Mouse (Mus musculus) midbrain, embryonic 14.5 days (tissue): ENCODE measurements around the gene Pde3a. TPM values are rescaled to one million over a fixed set of nuclear protein-coding genes. Genes with fewer than 3 reads are reported as not detected.

Experiments used
- ATAC-seq: fragments of 200-750 bp; cut with Nextera tagmentation; 2 replicates; pipeline ENCODE4 v1.8.0; 2017; ENCODE audit warnings: moderate number of reproducible peaks, moderate library complexity; ENCODE audit not compliant: low FRiP score, low TSS enrichment
- DNase-seq: peaks from one replicate; pipeline ENCODE4 v3.0.0-alpha.2; 2015
- H3K27ac ChIP-seq: fragments of 300-500 bp; sonication (generic); replicated peaks from 2 replicates; pipeline ENCODE4 v1.5.1; 2014; ENCODE audit warnings: mild to moderate bottlenecking, low read depth, low read length, moderate library complexity
- H3K27me3 ChIP-seq: fragments of 300-500 bp; sonication (generic); 2 replicates; pipeline ENCODE4 v1.6.1; 2014; ENCODE audit warnings: low read length, control low read depth, mixed read lengths; ENCODE audit not compliant: control insufficient read depth, insufficient read depth
- H3K36me3 ChIP-seq: fragments of 300-500 bp; sonication (generic); 2 replicates; pipeline ENCODE4 v1.6.1; 2014; ENCODE audit warnings: low read length, control low read depth; ENCODE audit not compliant: control insufficient read depth, insufficient read depth
- H3K4me1 ChIP-seq: fragments of 300-500 bp; sonication (generic); 2 replicates; pipeline ENCODE4 v1.6.1; 2014; ENCODE audit warnings: mild to moderate bottlenecking, antibody characterized with exemption, low read length, control low read depth; ENCODE audit not compliant: control insufficient read depth, insufficient read depth
- H3K4me2 ChIP-seq: fragments of 300-500 bp; sonication (generic); 2 replicates; pipeline ENCODE4 v1.6.1; 2014; ENCODE audit warnings: mild to moderate bottlenecking, low read length, moderate library complexity
- H3K4me3 ChIP-seq: fragments of 300-500 bp; sonication (generic); replicated peaks from 2 replicates; pipeline ENCODE4 v1.5.1; 2014; ENCODE audit warnings: low read depth, low read length
- H3K9ac ChIP-seq: fragments of 300-500 bp; sonication (generic); replicated peaks from 2 replicates; pipeline ENCODE4 v1.6.1; 2014; ENCODE audit warnings: mild to moderate bottlenecking, low read length, moderate library complexity
- H3K9me3 ChIP-seq: fragments of 300-500 bp; sonication (generic); 2 replicates; pipeline ENCODE4 v1.6.1; 2016; ENCODE audit warnings: low read length, control low read depth, mixed read lengths; ENCODE audit not compliant: control insufficient read depth
- WGBS: fragments of 180-500 bp; shearing (Covaris S2); extraction: QIAGEN DNeasy Blood & Tissue Kit; methylation state at CpG from one replicate; pipeline ENCODE4 v1.1.7; 2014; 5-methylcytosine and 5-hydroxymethylcytosine counted together
- polyA plus RNA-seq: library from polyadenylated mRNA; unstranded; fragments of >200 nt; fragmentation: Nextera tagmentation; extraction: Ambion mirVana; gene quantifications from 2 replicates; pipeline ENCODE4 v1.2.1, GENCODE M21; 2014

Pde3a gene
- polyA plus RNA-seq: 2.3 and 3.1 TPM in 2 replicates

GRCm38 (mm10) chr6:141248691-141249584 lies at the start of gene Pde3a:
Gene Pde3a, plus strand, starts transcription at chr6:141249269.
- Histone ChIP-seq H3K4me1 (no peaks in the 10 kb centered on the region), H3K27me3 (peaks cover 12% of the 10 kb centered on the region; the same call in 1 of the 2 replicates), H3K9me3 (no peaks in the 10 kb centered on the region), H3K27ac (peak within 1 kb of the TSS; percentile 41; the same call in 1 of the 2 replicates), H3K9ac (peak within 1 kb of the TSS; percentile 62), H3K4me3 (peak within 1 kb of the TSS; percentile 68), H3K36me3 (no peaks in the 10 kb centered on the region), H3K4me2 (peak within 1 kb of the TSS; percentile 97)
- under 1% methylated on average over 27 of the region's 28 CpGs for WGBS
- no peak for DNase-seq
- ATAC-seq: peak; percentile 51; the same call in 1 of the 2 replicates

- no peaks in the 10 kb centered on the region for H3K36me3 ChIP-seq
- no peaks in the 10 kb centered on the region for H3K9me3 ChIP-seq
- H3K4me2 ChIP-seq: no peak overlapping the region
- ATAC-seq: no peak; the same call in 1 of the 2 replicates
- no peak overlapping the region for H3K27ac ChIP-seq
- DNase-seq: no peak
- H3K27me3 ChIP-seq: no peaks in the 10 kb centered on the region
- H3K4me1 ChIP-seq: no peaks in the 10 kb centered on the region
- H3K9ac ChIP-seq: no peak overlapping the region
- no peak overlapping the region for H3K4me3 ChIP-seq
Measured at GRCm38 (mm10) chr6:141200173-141200615, 48.9 kb upstream of the Pde3a start.

- no peak overlapping the region for H3K27ac ChIP-seq
- WGBS: 90% methylated on average over 6 of the region's 6 CpGs
- no peaks in the 10 kb centered on the region for H3K27me3 ChIP-seq
- no peak overlapping the region for H3K9ac ChIP-seq
- no peak overlapping the region for H3K4me2 ChIP-seq
- ATAC-seq (no peak), DNase-seq (no peak)
- no peak overlapping the region for H3K4me3 ChIP-seq
- H3K9me3 ChIP-seq: no peaks in the 10 kb centered on the region
- no peaks in the 10 kb centered on the region for H3K4me1 ChIP-seq
- no peaks in the 10 kb centered on the region for H3K36me3 ChIP-seq
Measured at GRCm38 (mm10) chr6:141207531-141207930, 41.5 kb upstream of the Pde3a start.

- no peak for DNase-seq
- no peak for ATAC-seq
- Histone ChIP-seq H3K9me3 (no peaks in the 10 kb centered on the region), H3K27me3 (no peaks in the 10 kb centered on the region), H3K4me3 (no peak overlapping the region), H3K4me1 (no peaks in the 10 kb centered on the region), H3K9ac (no peak overlapping the region), H3K27ac (no peak overlapping the region), H3K36me3 (no peaks in the 10 kb centered on the region), H3K4me2 (no peak overlapping the region)
- 87% methylated on average over 1 of the region's 1 CpGs for WGBS
Measured at GRCm38 (mm10) chr6:141208283-141208872, 40.7 kb upstream of the Pde3a start.

GRCm38 (mm10) chr6:141210021-141210420 lies 39.0 kb upstream of the Pde3a start:
- H3K9ac ChIP-seq: no peak overlapping the region
- no peaks in the 10 kb centered on the region for H3K4me1 ChIP-seq
- H3K9me3 ChIP-seq: no peaks in the 10 kb centered on the region
- H3K36me3 ChIP-seq: no peaks in the 10 kb centered on the region
- DNase-seq (no peak), ATAC-seq (no peak)
- no peak overlapping the region for H3K27ac ChIP-seq
- H3K4me3 ChIP-seq: no peak overlapping the region
- no peak overlapping the region for H3K4me2 ChIP-seq
- no peaks in the 10 kb centered on the region for H3K27me3 ChIP-seq
- 94% methylated on average over 3 of the region's 3 CpGs for WGBS

DNA sequence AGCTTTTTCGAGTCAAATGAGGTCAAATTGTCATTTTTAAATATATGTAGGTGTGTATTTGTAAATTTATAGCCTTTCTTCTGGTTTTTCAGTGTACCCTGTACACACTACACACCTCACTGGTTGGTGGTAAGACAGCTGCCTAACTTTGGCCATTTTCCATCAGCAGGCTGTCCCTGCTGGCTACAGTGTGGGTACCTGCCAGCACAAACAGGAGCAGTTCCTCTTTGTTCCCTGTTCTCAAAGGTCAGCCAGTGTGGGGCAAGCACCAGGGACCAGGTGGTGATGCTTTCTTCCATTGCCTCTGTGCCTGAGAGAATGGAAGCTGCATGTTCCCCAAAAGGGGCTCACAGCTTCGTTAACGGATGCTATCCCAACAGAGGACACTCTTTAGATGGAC lies 28.0 kb upstream of the Pde3a start:
- DNase-seq: no peak
- WGBS: 73% methylated on average over 3 of the region's 3 CpGs
- Histone ChIP-seq H3K27me3 (no peaks in the 10 kb centered on the region), H3K36me3 (no peaks in the 10 kb centered on the region), H3K4me3 (no peak overlapping the region), H3K27ac (no peak overlapping the region), H3K9me3 (no peaks in the 10 kb centered on the region), H3K4me2 (no peak overlapping the region), H3K4me1 (no peaks in the 10 kb centered on the region), H3K9ac (no peak overlapping the region)
- ATAC-seq: no peak

GRCm38 (mm10) chr6:141226851-141227657 lies 22.0 kb upstream of the Pde3a start:
- no peak for DNase-seq
- 88% methylated on average over 15 of the region's 15 CpGs for WGBS
- H3K27ac ChIP-seq: no peak overlapping the region
- H3K9me3 ChIP-seq: no peaks in the 10 kb centered on the region
- no peaks in the 10 kb centered on the region for H3K36me3 ChIP-seq
- no peaks in the 10 kb centered on the region for H3K4me1 ChIP-seq
- no peak overlapping the region for H3K4me2 ChIP-seq
- no peak overlapping the region for H3K4me3 ChIP-seq
- no peaks in the 10 kb centered on the region for H3K27me3 ChIP-seq
- H3K9ac ChIP-seq: no peak overlapping the region
- no peak for ATAC-seq

DNA sequence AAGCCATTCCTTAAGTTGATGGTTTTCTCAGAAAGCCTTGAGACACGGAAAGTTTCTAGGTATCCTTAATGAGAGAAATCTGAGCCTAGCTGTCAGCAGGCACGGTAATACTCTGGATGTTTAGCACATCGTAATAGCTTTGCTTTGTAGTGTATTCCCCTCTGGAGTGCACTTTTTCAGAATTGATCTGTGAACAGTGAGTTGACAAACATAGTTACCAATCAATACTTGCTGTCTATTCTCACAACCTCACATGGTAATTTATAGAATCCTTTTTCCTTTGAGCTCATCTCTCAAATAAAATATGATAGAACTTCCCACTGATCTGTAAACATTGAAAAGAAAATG lies 21.4 kb upstream of the Pde3a start:
- Histone ChIP-seq H3K27ac (no peak overlapping the region), H3K9me3 (no peaks in the 10 kb centered on the region), H3K4me3 (no peak overlapping the region), H3K36me3 (no peaks in the 10 kb centered on the region), H3K9ac (no peak overlapping the region), H3K4me1 (no peaks in the 10 kb centered on the region), H3K4me2 (no peak overlapping the region), H3K27me3 (no peaks in the 10 kb centered on the region)
- WGBS: 73% methylated on average over 3 of the region's 3 CpGs
- DNase-seq (no peak), ATAC-seq (no peak)
